Mouse (Mus musculus): ENCODE measurements around the gene Odc1. TPM values are rescaled to one million over a fixed set of nuclear protein-coding genes. Genes with fewer than 3 reads are reported as not detected.

The Odc1 gene
- 181 and 197 TPM in 2 replicates for total RNA-seq (2014; rRNA removed)
- 90.9 and 102 TPM in 2 replicates for polyA plus RNA-seq (2015; fragmentation: Nextera tagmentation; extraction: Ambion mirVana)

GRCm38 (mm10) chr12:17544209-17545106 lies at the start of gene Odc1:
Gene Odc1 (plus strand): TSS chr12:17544794.
- TF ChIP-seq CTCF (IDR thresholded peaks at IDR 0.05) = peak; percentile 57
- Histone ChIP-seq H3K9me3 (ENCODE audit: low read length) (no peaks in the 10 kb centered on the region), H3K36me3 (ENCODE audit: insufficient read depth, low read length) (peaks cover 8% of the 10 kb centered on the region), H3K27me3 (ENCODE audit: insufficient read depth, low read length) (no peaks in the 10 kb centered on the region), H3K4me1 (ENCODE audit: insufficient read depth, low read length) (peaks cover 7% of the 10 kb centered on the region; the same call in 1 of the 2 replicates), H3K4me3 (ENCODE audit: low read depth, low read length) (peak within 1 kb of the TSS; percentile 64), H3K9ac (replicated peaks; ENCODE audit: low read length, poor library complexity, severe bottlenecking) (peak within 1 kb of the TSS; percentile 79), H3K27ac (ENCODE audit: low read depth, low read length) (peak within 1 kb of the TSS; percentile 87), H3K4me2 (ENCODE audit: low read depth, low read length, poor library complexity, severe bottlenecking) (peak within 1 kb of the TSS; percentile 75)
- ATAC-seq (ENCODE audit: low FRiP score) = peak; percentile 98
- peak; percentile 98 for DNase-seq (ENCODE audit: low spot score)
- under 1% methylated on average over 51 of the region's 98 CpGs for WGBS

GRCm38 (mm10) chr12:17494809-17495208 lies 49.8 kb upstream of the Odc1 start:
- DNase-seq (ENCODE audit: low spot score) (no peak), ATAC-seq (ENCODE audit: low FRiP score) (no peak)
- no peak for TF ChIP-seq CTCF (IDR thresholded peaks at IDR 0.05)
- Histone ChIP-seq H3K4me2 (ENCODE audit: low read depth, low read length, poor library complexity, severe bottlenecking) (no peak overlapping the region), H3K9ac (replicated peaks; ENCODE audit: low read length, poor library complexity, severe bottlenecking) (no peak overlapping the region), H3K4me1 (ENCODE audit: insufficient read depth, low read length) (no peaks in the 10 kb centered on the region), H3K27me3 (ENCODE audit: insufficient read depth, low read length) (no peaks in the 10 kb centered on the region), H3K27ac (ENCODE audit: low read depth, low read length) (no peak overlapping the region), H3K9me3 (ENCODE audit: low read length) (no peaks in the 10 kb centered on the region), H3K36me3 (ENCODE audit: insufficient read depth, low read length) (no peaks in the 10 kb centered on the region), H3K4me3 (ENCODE audit: low read depth, low read length) (no peak overlapping the region)
- WGBS = 63% methylated on average over 4 of the region's 4 CpGs

GRCm38 (mm10) chr12:17495858-17496451 lies 48.6 kb upstream of the Odc1 start:
- peak; percentile 41 for DNase-seq (ENCODE audit: low spot score)
- H3K27me3 ChIP-seq (ENCODE audit: insufficient read depth, low read length) = no peaks in the 10 kb centered on the region
- ATAC-seq (ENCODE audit: low FRiP score) = peak; percentile 70; the same call in 1 of the 2 replicates
- H3K4me2 ChIP-seq (ENCODE audit: low read depth, low read length, poor library complexity, severe bottlenecking) = no peak overlapping the region
- WGBS = 19% methylated on average over 8 of the region's 8 CpGs
- no peak overlapping the region for H3K4me3 ChIP-seq (ENCODE audit: low read depth, low read length)
- H3K36me3 ChIP-seq (ENCODE audit: insufficient read depth, low read length) = no peaks in the 10 kb centered on the region
- no peaks in the 10 kb centered on the region for H3K9me3 ChIP-seq (ENCODE audit: low read length)
- no peak overlapping the region for H3K27ac ChIP-seq (ENCODE audit: low read depth, low read length)
- no peak overlapping the region for H3K9ac ChIP-seq (replicated peaks; ENCODE audit: low read length, poor library complexity, severe bottlenecking)
- no peak for TF ChIP-seq CTCF (IDR thresholded peaks at IDR 0.05)
- H3K4me1 ChIP-seq (ENCODE audit: insufficient read depth, low read length) = no peaks in the 10 kb centered on the region

GRCm38 (mm10) chr12:17505620-17506074 lies 38.9 kb upstream of the Odc1 start:
- no peak for DNase-seq (ENCODE audit: low spot score)
- no peaks in the 10 kb centered on the region for H3K9me3 ChIP-seq (ENCODE audit: low read length)

GRCm38 (mm10) chr12:17506117-17506993 lies 38.2 kb upstream of the Odc1 start:
- ATAC-seq (ENCODE audit: low FRiP score) (no peak), DNase-seq (ENCODE audit: low spot score) (no peak)
- no peak overlapping the region for H3K4me2 ChIP-seq (ENCODE audit: low read depth, low read length, poor library complexity, severe bottlenecking)
- WGBS = 63% methylated on average over 5 of the region's 5 CpGs
- no peak overlapping the region for H3K4me3 ChIP-seq (ENCODE audit: low read depth, low read length)
- H3K27ac ChIP-seq (ENCODE audit: low read depth, low read length) = no peak overlapping the region
- no peaks in the 10 kb centered on the region for H3K9me3 ChIP-seq (ENCODE audit: low read length)
- no peak overlapping the region for H3K9ac ChIP-seq (replicated peaks; ENCODE audit: low read length, poor library complexity, severe bottlenecking)
- no peak for TF ChIP-seq CTCF (IDR thresholded peaks at IDR 0.05)
- H3K27me3 ChIP-seq (ENCODE audit: insufficient read depth, low read length) = no peaks in the 10 kb centered on the region
- H3K36me3 ChIP-seq (ENCODE audit: insufficient read depth, low read length) = no peaks in the 10 kb centered on the region
- no peaks in the 10 kb centered on the region for H3K4me1 ChIP-seq (ENCODE audit: insufficient read depth, low read length)

More at GRCm38 (mm10) chr12:17505620-17506074, 38.9 kb upstream of the Odc1 start:
- Histone ChIP-seq H3K4me2 (ENCODE audit: low read depth, low read length, poor library complexity, severe bottlenecking) (no peak overlapping the region), H3K27me3 (ENCODE audit: insufficient read depth, low read length) (no peaks in the 10 kb centered on the region), H3K4me3 (ENCODE audit: low read depth, low read length) (no peak overlapping the region), H3K36me3 (ENCODE audit: insufficient read depth, low read length) (no peaks in the 10 kb centered on the region), H3K4me1 (ENCODE audit: insufficient read depth, low read length) (no peaks in the 10 kb centered on the region), H3K9ac (replicated peaks; ENCODE audit: low read length, poor library complexity, severe bottlenecking) (no peak overlapping the region), H3K27ac (ENCODE audit: low read depth, low read length) (no peak overlapping the region)
- WGBS = 16% methylated on average over 2 of the region's 2 CpGs
- no peak for ATAC-seq (ENCODE audit: low FRiP score)
- TF ChIP-seq CTCF (IDR thresholded peaks at IDR 0.05) = no peak
